Mouse (Mus musculus) kidney, postnatal 14 days (tissue): ENCODE data around the gene Spats2.
A peak's percentile ranks its signal among the peaks of the same experiment; 100 is the strongest.
"Not testable (repeated sequence)": the region's sequence is repeated elsewhere in the genome, so short reads cannot be mapped to it uniquely, and the experiment has no call there.

Source experiments
- DNase-seq: peaks from one replicate; pipeline ENCODE4 v3.0.0; 2022; ENCODE audit warnings: mixed read lengths

The Spats2 gene

DNA sequence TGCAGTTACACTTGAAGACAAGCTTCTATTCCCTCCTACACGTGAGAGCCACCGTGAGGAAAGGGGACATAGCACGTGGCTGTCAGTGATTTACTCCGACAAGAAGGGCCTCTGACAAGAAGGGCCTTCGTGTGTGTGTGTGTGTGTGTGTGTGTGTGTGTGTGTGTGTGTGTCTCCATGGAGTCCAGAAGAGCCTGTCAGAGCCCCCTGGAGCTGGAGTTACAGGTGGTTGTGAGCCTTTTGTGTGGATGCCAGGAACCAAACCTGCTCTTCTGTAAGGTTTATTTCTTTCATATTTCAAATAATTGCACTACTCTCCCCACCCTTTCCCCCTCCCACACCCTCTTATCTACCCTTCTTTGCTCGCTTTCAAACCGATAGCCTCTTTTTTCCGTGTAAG, 25.6 kb downstream of the Spats2 start:
- no peak for DNase-seq

GRCm38 (mm10) chr15:99153466-99153865, 27.8 kb downstream of the Spats2 start:
- no peak for DNase-seq

GRCm38 (mm10) chr15:99154515-99154914, 28.8 kb downstream of the Spats2 start:
- not testable (repeated sequence) for DNase-seq

DNA sequence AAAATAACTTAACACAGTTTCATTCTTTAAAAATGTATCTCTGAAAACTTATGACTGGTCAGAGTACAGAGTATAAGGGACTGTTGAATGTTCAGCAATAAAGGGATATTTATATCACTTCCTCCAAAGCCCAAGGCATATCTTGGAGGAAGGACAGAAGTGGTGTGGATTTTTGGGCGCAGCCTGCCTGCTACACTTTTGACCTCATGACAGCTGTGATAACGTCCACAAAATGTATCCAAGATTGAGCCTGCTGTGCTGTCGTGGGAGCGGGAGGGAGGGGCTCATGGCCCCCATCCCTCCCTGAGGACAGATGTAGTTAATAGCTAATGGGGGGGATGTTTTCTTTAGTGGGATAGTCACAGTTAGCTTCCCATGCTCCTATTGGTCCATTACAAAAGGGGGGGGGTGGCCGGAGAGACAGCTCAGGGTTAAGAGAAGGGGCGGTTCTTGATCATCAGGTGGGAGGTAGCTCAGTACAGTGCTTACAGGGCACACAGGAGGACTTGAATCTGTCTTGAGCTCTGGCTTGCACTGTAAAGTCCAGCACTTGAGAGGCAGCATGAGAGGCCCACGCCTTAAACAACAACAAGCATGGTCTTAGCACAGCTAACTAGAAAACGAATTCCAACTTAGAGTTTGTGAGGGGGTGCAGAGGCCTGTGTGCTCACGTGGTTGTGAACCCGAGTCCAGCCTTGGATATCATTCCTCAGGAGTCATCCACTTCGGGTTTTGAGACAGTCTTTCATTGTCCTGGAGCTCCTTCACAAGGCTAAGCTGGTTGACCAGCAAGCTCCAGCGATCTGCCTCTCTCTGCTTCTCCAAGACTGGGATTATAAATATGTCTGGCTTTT, 38.0 kb downstream of the Spats2 start:
- DNase-seq = no peak

- no peak for DNase-seq
Observed at GRCm38 (mm10) chr15:99172131-99172530, 46.4 kb downstream of the Spats2 start.

DNA sequence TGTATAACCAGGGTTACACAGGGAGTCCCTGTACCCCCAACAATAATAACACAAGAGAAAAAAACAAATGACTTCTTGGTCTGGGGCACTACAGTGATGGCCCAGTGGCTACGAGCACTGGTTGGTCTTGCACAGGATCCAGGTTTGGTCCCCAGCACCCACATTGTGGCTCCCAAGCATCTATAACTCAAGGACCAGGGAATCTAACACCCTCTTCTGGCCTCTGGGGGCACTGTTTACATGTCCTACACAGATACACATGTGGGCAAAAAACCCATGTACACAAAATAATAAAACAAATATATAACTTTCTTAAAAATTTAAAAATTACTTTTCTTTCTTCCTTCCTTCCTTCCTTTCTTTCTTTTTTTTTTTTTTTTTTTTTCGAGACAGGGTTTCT, 53.9 kb downstream of the Spats2 start:
- DNase-seq = no peak

DNA sequence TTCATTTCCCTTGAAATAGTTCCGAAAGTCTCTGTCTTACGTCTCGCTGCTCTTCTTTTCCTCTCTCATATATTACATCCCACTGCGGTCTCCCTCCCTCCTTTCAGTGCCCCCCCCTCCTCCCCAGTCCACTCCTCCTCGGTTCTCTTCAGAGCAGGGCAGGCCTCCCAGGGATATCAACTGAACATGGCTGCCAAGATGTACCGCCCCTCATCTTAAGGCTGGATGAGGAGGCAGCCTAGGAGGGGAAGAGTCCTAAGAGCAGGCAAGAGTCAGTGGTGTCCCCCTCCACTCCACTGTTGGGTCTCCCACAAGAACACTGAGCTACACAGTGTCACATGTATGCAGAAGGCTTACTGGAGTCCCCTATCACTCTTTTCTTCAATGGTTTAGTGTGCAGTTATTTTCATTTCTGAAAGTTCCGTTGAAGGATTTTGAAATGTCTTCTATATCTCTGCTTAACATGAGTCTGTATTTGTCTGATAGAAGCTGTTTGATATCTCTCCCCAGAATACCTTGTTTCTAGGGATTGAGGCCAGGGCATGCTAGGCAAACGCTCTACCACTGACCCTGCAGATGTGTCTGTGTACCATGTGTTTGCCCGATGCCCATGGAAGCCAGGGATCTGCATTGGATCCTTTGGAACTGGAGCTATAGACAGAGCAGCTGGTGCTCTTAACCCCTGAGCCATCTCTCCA, 58.6 kb downstream of the Spats2 start:
- no peak for DNase-seq

- no peak for DNase-seq
Observed at GRCm38 (mm10) chr15:99194358-99194757, 68.6 kb downstream of the Spats2 start.

DNA sequence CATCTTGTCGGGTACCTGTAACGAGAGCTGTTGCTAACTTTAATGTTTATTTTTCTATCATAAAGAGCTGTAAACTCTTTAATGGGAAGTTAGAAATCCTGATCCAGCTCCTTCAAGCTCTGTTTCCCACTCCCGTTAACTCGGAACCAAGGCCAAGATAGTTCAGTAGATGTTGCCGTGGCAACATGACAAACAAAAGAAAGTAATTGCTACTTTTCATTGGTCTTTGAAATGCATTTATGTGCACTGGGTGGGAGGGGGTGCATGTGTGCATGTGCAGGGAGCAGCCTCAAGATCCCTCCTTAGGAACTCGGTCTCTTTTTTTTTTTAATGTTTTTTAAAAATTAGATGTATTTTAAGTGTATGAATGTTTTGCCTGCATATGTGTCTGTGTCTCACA, 69.3 kb downstream of the Spats2 start:
- DNase-seq = no peak

DNA sequence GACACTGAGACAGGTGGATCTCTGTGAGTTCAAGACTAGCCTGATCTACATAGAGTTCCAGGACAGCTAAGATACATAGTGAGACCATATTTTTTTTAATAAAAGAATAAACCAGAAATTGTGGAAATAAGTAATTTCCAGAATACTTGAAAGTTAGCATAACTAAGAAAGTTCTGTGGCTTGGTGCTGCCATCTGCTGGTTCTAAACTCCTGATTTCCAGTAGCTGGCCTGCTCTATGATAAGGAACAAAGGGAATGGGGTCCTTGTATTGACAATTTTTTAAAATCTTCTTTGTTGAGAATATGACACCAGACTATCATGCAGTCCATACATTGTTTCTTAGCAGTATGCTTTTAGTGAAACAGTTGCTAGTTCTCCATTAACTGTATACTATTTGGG, 73.0 kb downstream of the Spats2 start:
- DNase-seq = peak; percentile 54

DNA sequence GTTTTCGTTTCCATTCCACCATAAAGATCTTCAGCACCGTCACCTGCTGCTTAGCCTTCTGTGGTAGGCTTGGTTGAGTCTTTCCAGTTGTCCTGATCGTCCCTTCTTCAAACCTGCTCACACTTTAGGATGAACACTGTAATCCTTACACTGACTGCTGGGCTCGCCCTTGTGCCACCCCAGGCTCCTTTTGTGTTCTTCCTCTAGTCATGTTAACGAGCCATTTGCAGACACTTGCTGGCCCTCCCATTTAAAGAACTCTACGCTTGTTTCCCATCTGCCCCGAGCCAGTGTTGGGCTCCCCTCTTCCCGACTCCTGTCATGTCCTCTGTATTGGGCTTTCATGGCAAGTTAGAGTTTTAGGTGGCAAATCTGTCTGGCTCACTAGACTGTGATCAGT, 80.2 kb downstream of the Spats2 start:
- DNase-seq = no peak

DNA sequence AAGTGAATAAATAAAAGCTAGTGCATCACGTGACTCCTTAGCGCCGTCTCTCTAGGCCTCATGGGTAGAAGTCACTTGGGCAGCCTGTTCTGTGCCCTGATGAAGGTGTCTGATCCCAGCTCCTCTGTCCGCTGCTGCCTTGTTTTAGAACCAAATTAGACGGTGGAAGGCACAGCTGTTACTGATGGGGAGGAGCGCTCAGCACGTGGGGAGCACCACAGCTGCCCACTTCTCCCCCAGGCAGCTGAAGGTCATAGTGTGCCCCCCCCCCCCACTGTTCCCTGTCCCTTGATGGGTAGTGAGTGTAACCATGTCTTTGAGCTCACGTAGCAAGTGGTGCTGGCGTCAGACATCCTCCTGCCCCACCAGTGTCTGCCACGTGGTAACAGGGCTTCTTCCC, 87.5 kb downstream of the Spats2 start:
- DNase-seq = no peak

DNA sequence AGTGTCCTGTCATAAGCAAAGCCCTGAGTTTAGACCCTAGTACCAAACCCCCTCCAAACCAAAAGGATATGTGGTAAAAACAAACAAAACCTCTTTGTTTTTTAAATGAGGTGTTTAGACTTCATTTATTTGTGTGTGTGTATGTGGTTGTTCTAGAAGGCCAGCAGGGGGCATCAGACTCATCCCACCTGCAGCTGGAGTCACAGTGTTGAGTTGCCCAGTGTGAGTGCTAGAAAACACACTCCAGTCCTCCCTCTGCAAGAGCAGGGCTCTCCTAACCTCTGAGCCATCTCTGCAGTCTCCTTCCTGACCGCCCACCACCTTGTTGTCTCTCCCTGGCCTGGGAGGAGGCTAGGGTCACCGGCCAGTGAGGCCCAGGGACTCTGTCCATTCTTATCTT, 89.2 kb downstream of the Spats2 start:
- DNase-seq = peak; percentile 32

GRCm38 (mm10) chr15:99215741-99216463, 90.2 kb downstream of the Spats2 start:
- DNase-seq = no peak

GRCm38 (mm10) chr15:99217630-99218029, 91.9 kb downstream of the Spats2 start:
- no peak for DNase-seq

DNA sequence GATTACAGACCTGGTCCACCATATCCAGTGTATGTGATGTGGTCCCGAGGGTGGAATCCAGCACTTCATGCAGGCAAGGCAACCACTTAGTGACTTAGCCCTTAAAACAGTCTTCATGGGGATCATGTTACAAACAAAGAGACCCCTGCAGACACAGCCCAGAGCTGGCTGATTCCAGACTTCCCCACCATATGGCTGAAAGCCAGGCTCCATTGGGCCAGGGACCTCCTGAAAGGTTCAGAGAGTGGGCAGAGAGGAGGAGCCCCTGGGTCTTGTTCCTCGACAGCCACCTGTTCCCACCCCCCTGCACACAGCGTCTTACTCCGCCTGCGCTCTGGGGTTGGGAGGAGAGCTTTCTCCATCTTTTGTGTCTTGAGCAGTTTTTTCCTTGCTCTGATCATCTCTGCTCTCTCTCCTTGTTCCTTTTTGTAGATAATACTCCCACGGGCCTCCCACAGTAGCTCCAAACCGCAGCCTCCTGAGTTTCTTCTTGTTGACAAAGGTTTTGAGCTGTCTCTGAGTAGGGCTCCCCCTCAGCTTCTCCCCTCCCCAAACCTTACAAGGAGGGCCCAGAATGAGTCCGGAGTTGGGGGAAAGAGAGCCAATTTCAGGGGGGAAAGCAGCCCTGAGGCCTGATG, 95.7 kb downstream of the Spats2 start:
- no peak for DNase-seq

DNA sequence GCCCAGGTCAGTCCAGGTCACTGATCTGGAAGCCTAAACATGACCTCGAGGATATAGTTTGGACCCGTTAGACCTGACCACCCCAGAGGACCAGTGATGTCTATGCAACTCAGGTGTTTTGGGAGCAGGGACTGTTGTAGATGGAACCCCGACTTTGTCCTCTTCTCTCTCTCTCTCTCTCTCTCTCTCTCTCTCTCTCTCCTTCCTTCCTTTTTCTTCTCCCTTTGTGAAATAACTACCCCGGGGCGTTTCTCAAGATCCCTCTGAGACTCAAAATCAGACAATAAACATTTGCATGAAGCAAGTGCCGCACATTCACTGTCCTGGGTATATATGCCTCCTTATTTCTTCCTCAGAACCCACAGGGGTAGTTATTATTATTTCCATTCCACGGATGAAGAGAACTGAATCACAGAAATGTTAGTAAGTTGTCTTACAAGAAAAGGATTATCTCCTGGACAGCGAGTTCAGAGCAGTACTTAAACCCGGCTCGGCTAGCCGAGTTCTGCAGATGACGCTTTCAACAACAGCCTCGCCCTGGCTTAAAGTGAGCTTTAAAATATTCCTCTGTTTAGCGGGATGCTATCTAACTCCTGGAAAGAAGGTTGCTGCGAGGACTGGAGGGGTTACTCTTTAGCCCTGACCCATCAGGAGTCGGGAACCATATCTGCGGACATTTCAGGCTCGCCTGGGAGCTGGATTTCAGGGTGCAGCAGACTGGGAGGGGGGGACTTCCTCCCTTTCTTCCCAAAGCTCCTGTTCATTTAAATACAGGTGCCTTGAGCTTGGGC, 97.3 kb downstream of the Spats2 start:
- DNase-seq = no peak

DNA sequence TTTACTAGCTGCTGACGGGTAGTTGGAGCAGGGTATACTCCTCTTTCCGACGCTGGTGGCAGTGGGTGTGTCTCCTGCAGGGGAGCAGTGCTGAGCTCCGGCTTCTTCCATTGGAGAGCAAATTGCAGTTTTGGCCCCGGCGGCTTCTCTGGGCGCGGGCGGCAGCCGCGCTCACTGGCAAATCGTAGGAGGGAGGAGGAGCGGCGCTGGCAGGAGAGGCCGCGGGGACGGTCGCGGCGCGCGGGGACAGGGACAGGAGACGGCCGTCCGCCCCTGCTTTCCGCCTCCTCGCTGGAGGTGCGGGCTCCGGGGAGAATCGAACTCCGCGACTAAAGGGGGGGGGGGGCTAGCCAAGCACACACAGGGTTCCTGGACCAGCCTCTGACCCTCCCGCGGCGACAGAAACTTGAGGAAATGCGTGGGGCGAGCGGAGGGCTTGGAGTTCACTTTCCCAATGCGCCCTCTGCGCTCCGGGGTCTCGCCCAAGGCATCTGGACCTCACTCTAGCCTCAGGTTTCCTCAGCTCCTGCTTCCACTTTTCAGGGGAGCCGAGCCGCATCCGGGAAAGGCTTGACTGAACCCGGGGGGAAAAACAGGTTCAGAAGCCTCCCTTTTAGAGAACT, 98.0 kb downstream of the Spats2 start:
- peak; percentile 37 for DNase-seq

DNA sequence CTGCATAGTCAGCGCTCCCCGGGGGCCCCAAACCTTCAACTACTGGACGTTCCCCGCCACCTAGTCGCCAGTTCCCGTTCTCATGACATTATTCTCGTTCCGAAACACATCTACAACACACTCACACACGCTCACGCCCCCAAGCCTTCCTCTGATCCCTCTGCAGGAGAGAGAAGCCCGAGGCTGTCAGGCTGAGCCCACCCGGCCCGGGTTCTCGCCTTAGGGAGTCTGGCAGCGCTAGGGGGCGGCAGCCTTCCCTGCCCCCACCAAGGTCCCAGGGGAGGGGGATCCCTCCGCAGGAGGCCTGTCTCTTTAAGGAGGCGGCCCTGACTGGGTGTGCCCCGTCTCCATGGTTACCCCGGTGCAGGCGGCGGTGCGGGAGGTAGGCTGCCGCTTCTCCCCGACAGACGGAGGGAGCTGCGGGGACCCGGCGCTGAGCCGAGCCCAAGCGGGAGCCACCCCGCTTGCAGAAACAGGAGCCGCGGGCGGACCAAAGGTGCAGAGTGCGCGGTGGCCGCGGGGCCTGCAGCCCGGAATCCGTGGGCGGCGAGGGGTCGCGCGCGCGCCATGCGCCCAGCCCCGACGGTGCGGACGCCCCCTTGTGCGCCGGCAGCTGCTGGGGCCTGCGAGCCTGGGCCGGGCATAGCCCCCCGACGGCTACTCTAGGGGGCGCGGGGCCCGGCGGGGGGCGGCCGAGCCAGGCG, 98.6 kb downstream of the Spats2 start, which contains the start of gene Kcnh3:
TSS of gene Kcnh3 (plus strand) at position 654 of the 704 bp plus-strand sequence.
- peak; percentile 64 for DNase-seq

DNA sequence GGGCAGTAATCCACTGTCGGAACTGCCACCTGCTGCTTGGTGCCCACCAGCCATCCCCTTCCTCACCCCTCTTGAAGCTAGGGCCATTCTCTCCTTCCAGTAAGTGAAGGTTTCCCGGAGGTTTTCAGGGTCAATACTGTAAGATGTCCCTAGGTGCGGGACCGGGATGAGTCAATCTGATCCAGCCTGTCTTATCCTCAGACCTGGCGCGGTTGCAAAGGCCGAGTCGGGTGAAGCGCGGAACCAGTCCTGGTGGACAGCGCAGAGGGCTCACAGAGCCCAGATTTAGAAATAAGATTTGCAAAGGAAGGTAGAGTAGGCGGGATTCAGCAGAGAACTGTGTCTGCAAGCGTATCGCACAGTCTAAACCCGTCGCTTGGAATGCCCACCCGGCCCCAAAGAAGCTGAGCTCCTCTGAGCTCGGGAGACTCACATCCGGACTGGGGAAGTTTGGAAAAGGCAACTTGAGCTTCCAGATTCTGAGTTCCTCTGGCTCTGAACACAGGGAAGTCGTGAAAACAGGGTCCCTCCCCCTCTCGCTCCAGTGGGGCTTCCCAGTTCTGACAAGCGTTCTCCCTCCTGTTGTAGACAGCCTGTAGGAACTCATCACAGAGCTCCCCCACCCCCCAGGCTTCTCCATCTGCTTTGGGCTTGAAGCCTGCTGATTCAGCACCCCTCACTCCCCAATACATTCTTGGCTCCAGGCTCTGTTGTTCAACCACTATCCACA, 99.5 kb downstream of the Spats2 start:
- DNase-seq = peak; percentile 27
